In the genomic region with DNA sequence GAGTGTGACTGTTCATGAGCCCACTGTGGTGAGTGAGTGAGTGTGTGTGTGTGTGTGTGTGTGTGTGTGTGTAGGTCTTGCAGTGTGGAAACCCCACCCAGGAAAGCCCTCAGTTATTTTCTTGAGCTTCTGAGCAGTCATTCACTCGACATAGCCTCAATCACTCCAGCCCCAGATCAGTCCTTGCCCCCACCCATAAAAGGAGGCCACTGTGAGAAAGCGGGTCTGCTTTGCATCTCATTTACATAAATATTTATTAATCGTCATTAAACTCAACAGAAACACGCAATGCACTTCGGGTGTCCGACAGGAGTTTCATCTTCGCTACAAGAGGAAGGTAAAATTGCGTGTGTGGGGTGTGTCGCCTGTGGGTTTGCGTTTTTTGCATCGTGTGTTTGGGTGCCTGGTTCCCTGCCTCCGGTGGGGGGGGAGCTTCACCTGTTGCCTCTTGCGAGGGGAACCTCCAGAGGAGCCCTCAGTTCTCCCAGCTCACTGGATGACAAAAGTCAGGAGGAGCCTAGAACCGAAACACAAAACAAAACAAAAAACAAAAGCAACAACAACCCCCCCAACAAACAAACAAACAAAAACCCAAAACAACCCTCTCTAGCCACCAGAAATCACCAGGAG, we compare ENCODE assay signal across 23 mouse cellular contexts. TPM values are rescaled to one million over a fixed set of nuclear protein-coding genes. Genes with fewer than 3 reads are reported as not detected.
A peak's percentile ranks its signal among the peaks of the same experiment; 100 is the strongest.
DNase-seq lines count a peak whose midpoint lies in the region; ATAC-seq and TF ChIP-seq lines count a peak whose summit lies in the region.
"Had no signal": no experiment of that assay in that cellular context is flagged by ENCODE, and none has a peak within 500 bp of the region (broad histone marks: within the 10 kb centered on the region; RNA-seq: fewer than 3 reads in every experiment).

No protein-coding gene starts in this region.

- H3K9ac ChIP-seq in forebrain, embryonic 11.5 days (ENCODE audit: low read length): no peak overlapping the region
- peak overlapping the region; percentile 36; the same call in 1 of the 2 replicates for H3K9ac ChIP-seq in hindbrain, embryonic 16.5 days (ENCODE audit: low read depth, low read length)
- H3K9ac ChIP-seq: embryonic facial prominence, embryonic 13.5 days; liver, embryonic 14.5 days; stomach, embryonic 15.5 days had no signal

- peaks cover 13% of the 10 kb centered on the region for H3K4me1 ChIP-seq in forebrain, embryonic 11.5 days (replicated peaks; ENCODE audit: control insufficient read depth, insufficient read depth, low read length)
- peaks cover 15% of the 10 kb centered on the region for H3K4me1 ChIP-seq in hindbrain, embryonic 16.5 days (ENCODE audit: control insufficient read depth, insufficient read depth, low read depth, low read length)

- H3K9me3 ChIP-seq in forebrain, embryonic 11.5 days (ENCODE audit: control insufficient read depth, low read length): no peaks in the 10 kb centered on the region
- no peaks in the 10 kb centered on the region for H3K9me3 ChIP-seq in hindbrain, embryonic 16.5 days (ENCODE audit: control insufficient read depth, low read length)
- H3K9me3 ChIP-seq: embryonic facial prominence, embryonic 13.5 days; stomach, embryonic 15.5 days had no signal

- no peak for ATAC-seq in forebrain, embryonic 11.5 days (replicated peaks; ENCODE audit: low FRiP score)
- ATAC-seq in hindbrain, embryonic 16.5 days: no peak
- ATAC-seq: intestine, postnatal 0 days had no signal

- no peaks in the 10 kb centered on the region for H3K36me3 ChIP-seq in forebrain, embryonic 11.5 days (ENCODE audit: control insufficient read depth, insufficient read depth, low read length)
- no peaks in the 10 kb centered on the region for H3K36me3 ChIP-seq in hindbrain, embryonic 16.5 days (ENCODE audit: control insufficient read depth, insufficient read depth, low read length)
- H3K36me3 ChIP-seq: embryonic facial prominence, embryonic 13.5 days; stomach, embryonic 15.5 days had no signal

- WGBS in forebrain, embryonic 11.5 days: 3% methylated on average over 14 of the region's 14 CpGs
- 2% methylated on average over 14 of the region's 14 CpGs for WGBS in hindbrain, embryonic 16.5 days

- DNase-seq in left cerebral cortex, adult 2 months (ENCODE audit: extremely low spot score in 1 of 2, low spot score in 2 of 2): peak in 1 of 2 experiments; percentile 24
- no peak for DNase-seq in left cerebral cortex, postnatal 10 days (ENCODE audit: extremely low spot score in 1 of 2, low spot score in 2 of 2)
- peak; percentile 44 for DNase-seq in cerebellum, adult 9-10 months
- DNase-seq in forebrain, embryonic 11.5 days (ENCODE audit: low spot score): peak; percentile 43
- no peak for DNase-seq in Muller cell, postnatal 12 days (ENCODE audit: inconsistent ontology term)
- no peak for DNase-seq in frontal cortex, postnatal 25 days (ENCODE audit: low spot score in 2 of 2)
- DNase-seq in gastrocnemius, postnatal 14 days: no peak
- DNase-seq: adrenal gland, adult 2 months; gastrocnemius, postnatal 36 days; heart, postnatal 36 days; kidney, postnatal 25 days; lung, postnatal 10 days; thymus, postnatal 14 days had no signal

- H3K4me2 ChIP-seq in forebrain, embryonic 11.5 days (ENCODE audit: low read depth, low read length, severe bottlenecking): no peak overlapping the region
- peak overlapping the region; percentile 55 for H3K4me2 ChIP-seq in hindbrain, embryonic 16.5 days (ENCODE audit: low read length)
- H3K4me2 ChIP-seq: embryonic facial prominence, embryonic 13.5 days; heart, embryonic 11.5 days; stomach, embryonic 15.5 days had no signal

- H3K27ac ChIP-seq in left cerebral cortex, adult 2 months: 0 out of 2 replicates have a peak overlapping the region, but pooled peaks have one; percentile 32
- H3K27ac ChIP-seq in forebrain, embryonic 11.5 days (ENCODE audit: low read depth, low read length): no peak overlapping the region
- H3K27ac ChIP-seq in hindbrain, embryonic 16.5 days (ENCODE audit: low read depth, low read length): no peak overlapping the region
- H3K27ac ChIP-seq: embryonic facial prominence, embryonic 13.5 days; liver, embryonic 14.5 days; stomach, embryonic 15.5 days had no signal

- H3K4me3 ChIP-seq in left cerebral cortex, adult 2 months: peak overlapping the region; percentile 30
- no peak overlapping the region for H3K4me3 ChIP-seq in forebrain, embryonic 11.5 days (ENCODE audit: low read depth, low read length)
- H3K4me3 ChIP-seq in hindbrain, embryonic 16.5 days (ENCODE audit: low read length): peak overlapping the region; percentile 25
- H3K4me3 ChIP-seq: embryonic facial prominence, embryonic 13.5 days; stomach, embryonic 15.5 days had no signal

- H3K27me3 ChIP-seq in forebrain, embryonic 11.5 days (ENCODE audit: control insufficient read depth, insufficient read depth, low read length): peaks cover 99% of the 10 kb centered on the region
- peaks cover 29% of the 10 kb centered on the region for H3K27me3 ChIP-seq in hindbrain, embryonic 16.5 days (replicated peaks; ENCODE audit: control insufficient read depth, insufficient read depth, low read length)

- TF ChIP-seq CTCF in left cerebral cortex, adult 2 months (IDR thresholded peaks at IDR 0.05): no peak

- intact Hi-C loops in left cerebral cortex, adult 2 months (cut with DNase I): no loop called here
- intact Hi-C loops in left cerebral cortex, postnatal 10 days (cut with DNase I): no loop called here
- intact Hi-C loops in gastrocnemius, postnatal 14 days (cut with DNase I; ENCODE audit: low total_unique reads): no loop called here

RNA-seq across cellular contexts. Expression of a gene that starts 4.1 kb away (rescaled TPM):
- 10 to 100 TPM; 70.2 to 76.3 TPM for total RNA-seq in left cerebral cortex, adult 2 months (2021)
- total RNA-seq in left cerebral cortex, postnatal 10 days (2021): 10 to 100 TPM; 63.4 to 67.0 TPM
- 3.8 and 5.8 TPM in 2 replicates for polyA plus RNA-seq in forebrain, embryonic 11.5 days (2014; fragmentation: Nextera tagmentation; extraction: Ambion mirVana)
- 22.9 and 23.4 TPM in 2 replicates for polyA plus RNA-seq in hindbrain, embryonic 16.5 days (2015; fragmentation: Nextera tagmentation; extraction: Ambion mirVana)
- total RNA-seq in gastrocnemius, postnatal 14 days (2021): not detected
- total RNA-seq: adrenal gland, adult 2 months; common myeloid progenitor, adult 5-6 weeks; gastrocnemius, postnatal 36 days; heart, postnatal 36 days; megakaryocyte-erythroid progenitor cell, adult 5-6 weeks had no signal
- polyA plus RNA-seq: adrenal gland, adult 2 months; C2C12; intestine, postnatal 0 days; limb, embryonic 11.5 days; liver, embryonic 14.5 days had no signal

RNA-seq across cellular contexts. Expression of a gene that starts 22.9 kb away (rescaled TPM):
- 100 to 1,000 TPM; 146 to 208 TPM for total RNA-seq in left cerebral cortex, adult 2 months (2021)
- 100 to 1,000 TPM in 1 of 2 experiments, 10 to 100 TPM in 1; 59.5 to 126 TPM for total RNA-seq in left cerebral cortex, postnatal 10 days (2021)
- 0.29 and 0.41 TPM in 2 replicates for polyA plus RNA-seq in forebrain, embryonic 11.5 days (2014; fragmentation: Nextera tagmentation; extraction: Ambion mirVana)
- 7.7 and 9.3 TPM in 2 replicates for polyA plus RNA-seq in hindbrain, embryonic 16.5 days (2015; fragmentation: Nextera tagmentation; extraction: Ambion mirVana)
- total RNA-seq in gastrocnemius, postnatal 14 days (2021): under 1 TPM; 0.20 to 0.29 TPM
- total RNA-seq: common myeloid progenitor, adult 5-6 weeks; gastrocnemius, postnatal 36 days; megakaryocyte-erythroid progenitor cell, adult 5-6 weeks had no signal

RNA-seq across cellular contexts. Expression of a gene that starts 32.9 kb away (rescaled TPM):
- 10 to 100 TPM; 35.7 to 42.4 TPM for total RNA-seq in left cerebral cortex, adult 2 months (2021)
- 10 to 100 TPM; 19.8 to 20.2 TPM for total RNA-seq in left cerebral cortex, postnatal 10 days (2021)
- 38.1 and 39.9 TPM in 2 replicates for polyA plus RNA-seq in forebrain, embryonic 11.5 days (2014; fragmentation: Nextera tagmentation; extraction: Ambion mirVana)
- 39.0 and 39.9 TPM in 2 replicates for polyA plus RNA-seq in hindbrain, embryonic 16.5 days (2015; fragmentation: Nextera tagmentation; extraction: Ambion mirVana)
- 1 to 10 TPM; 7.3 to 9.4 TPM for total RNA-seq in gastrocnemius, postnatal 14 days (2021)

RNA-seq across cellular contexts. Expression of a gene that starts 58.3 kb away (rescaled TPM):
- total RNA-seq in left cerebral cortex, adult 2 months (2021): 1 to 10 TPM; 8.7 to 10.0 TPM
- total RNA-seq in left cerebral cortex, postnatal 10 days (2021): 1 to 10 TPM; 5.4 to 6.9 TPM
- polyA plus RNA-seq in forebrain, embryonic 11.5 days (2014; fragmentation: Nextera tagmentation; extraction: Ambion mirVana): not detected in 2 replicates
- 0.16 and 1.7 TPM in 2 replicates for polyA plus RNA-seq in hindbrain, embryonic 16.5 days (2015; fragmentation: Nextera tagmentation; extraction: Ambion mirVana)
- total RNA-seq in gastrocnemius, postnatal 14 days (2021): 1,000 to 10,000 TPM in 1 of 2 experiments, 100 to 1,000 TPM in 1; 673 to 1,120 TPM
- total RNA-seq: common myeloid progenitor, adult 5-6 weeks; megakaryocyte-erythroid progenitor cell, adult 5-6 weeks had no signal

Comparison
In these comparisons a context has a peak if more than half of its experiments do, and no peak if none do; other contexts are left out.
1. DNase-seq: peak in cerebellum, adult 9-10 months (single experiment) and forebrain, embryonic 11.5 days (single experiment); none in left cerebral cortex, postnatal 10 days (0 of 2), Muller cell, postnatal 12 days (single experiment), frontal cortex, postnatal 25 days (0 of 2) and gastrocnemius, postnatal 14 days (single experiment).
2. RNA of a gene that starts 4.1 kb away (total RNA-seq): 70.2 to 76.3 TPM in left cerebral cortex, adult 2 months and 63.4 to 67.0 TPM in left cerebral cortex, postnatal 10 days; not detected in gastrocnemius, postnatal 14 days; every median in the first group is over 10 times any median in the second.
3. RNA of a gene that starts 22.9 kb away (total RNA-seq): 146 to 208 TPM in left cerebral cortex, adult 2 months and 59.5 to 126 TPM in left cerebral cortex, postnatal 10 days; 0.20 to 0.29 TPM in gastrocnemius, postnatal 14 days; every median in the first group is over 10 times any median in the second.